Mouse (Mus musculus) G1E (cell line): ENCODE data around the gene Tspan17.

ENCODE experiments used
- CTCF ChIP-seq: IDR thresholded peaks from 2 replicates; pipeline ENCODE4 v1.5.1; 2012; ENCODE audit warnings: low read depth, low read length, inconsistent platforms, mixed read lengths
- POLR2AphosphoS5 ChIP-seq: IDR thresholded peaks from 2 replicates; pipeline ENCODE4 v1.6.1; 2012; ENCODE audit warnings: low read depth, low read length, inconsistent platforms; ENCODE audit not compliant: insufficient replicate concordance
- TAL1 ChIP-seq: conservative IDR thresholded peaks from 2 replicates; pipeline ENCODE4 v1.6.1; 2012; ENCODE audit warnings: low read depth, low read length, inconsistent platforms, mixed read lengths

DNA sequence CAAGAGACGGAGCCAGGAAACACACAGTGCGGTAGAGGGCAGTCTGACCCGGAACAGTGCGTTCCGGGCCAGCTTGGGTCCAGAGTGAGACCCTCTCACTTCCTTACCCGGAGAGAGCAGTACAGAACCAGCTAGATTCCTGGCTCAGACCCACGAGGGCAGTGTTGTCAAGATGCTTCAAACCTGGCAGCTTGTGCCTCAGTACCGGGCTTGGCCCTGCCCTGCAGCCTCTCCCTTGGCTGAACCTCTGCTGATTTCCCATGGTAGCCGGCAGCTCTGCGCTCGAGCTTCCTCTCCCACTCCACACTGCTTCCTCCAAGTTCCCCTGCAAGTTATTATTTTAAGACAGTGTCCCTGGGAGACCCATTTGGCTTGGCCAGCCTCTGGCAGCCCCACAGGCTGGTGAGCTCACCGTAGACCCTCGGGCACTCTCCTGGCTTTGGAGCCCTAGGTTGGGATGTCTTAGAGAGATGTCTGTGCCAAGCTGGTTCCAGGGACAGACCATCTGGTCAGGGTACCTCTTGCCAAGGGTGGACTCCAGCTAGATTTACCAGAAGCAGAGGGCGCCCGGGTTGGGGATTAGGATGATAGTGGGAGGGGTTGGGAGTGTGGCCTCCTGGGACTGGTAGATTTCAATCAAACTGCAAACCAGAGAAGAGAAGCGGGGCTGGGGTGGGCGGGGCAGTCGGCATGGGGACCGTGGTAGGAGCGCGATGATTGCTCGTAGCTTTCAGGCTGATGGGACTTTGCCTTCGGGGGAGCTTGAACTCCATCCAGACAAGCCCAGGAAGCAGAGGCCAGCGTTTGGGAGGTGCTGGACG is 35.1 kb downstream of the Tspan17 start:
- TF ChIP-seq CTCF (no peak), TAL1 (no peak), POLR2AphosphoS5 (no peak)
